Mouse (Mus musculus) MEL (cell line): ENCODE data around the gene Nvl.

Experiments
- BHLHE40 ChIP-seq: IDR thresholded peaks from 2 replicates; pipeline ENCODE4 v1.6.1; 2012; ENCODE audit warnings: low read depth, mild to moderate bottlenecking, inconsistent platforms, low read length, improper control_type of control experiment, borderline replicate concordance
- CTCF ChIP-seq, 3 experiments: IDR thresholded peaks in 2 of 3; conservative IDR thresholded peaks in 1 of 3; 2 replicates each; pipeline ENCODE4 v1.5.1; 2011 to 2012; ENCODE audit warnings: low read length in 3 of 3, low read depth in 2 of 3, mild to moderate bottlenecking in 2 of 3, improper control_type of control experiment in 1 of 3, inconsistent platforms in 1 of 3, mixed read lengths in 1 of 3, moderate library complexity in 1 of 3; ENCODE audit not compliant: control insufficient read depth in 1 of 3, insufficient read depth in 1 of 3, poor library complexity in 1 of 3, severe bottlenecking in 1 of 3
- EP300 ChIP-seq, 2 experiments: IDR thresholded peaks; 2 replicates each; pipeline ENCODE4 v1.6.1; 2011; ENCODE audit warnings: improper control_type of control experiment in 2 of 2, low read length in 2 of 2, low read depth in 1 of 2, mild to moderate bottlenecking in 1 of 2
- MAFK ChIP-seq: IDR thresholded peaks from 2 replicates; pipeline ENCODE4 v1.6.1; 2011; ENCODE audit warnings: low read depth, mild to moderate bottlenecking, low read length, improper control_type of control experiment, borderline replicate concordance
- MAX ChIP-seq: IDR thresholded peaks from 2 replicates; pipeline ENCODE4 v1.6.1; 2011; ENCODE audit warnings: low read length, improper control_type of control experiment
- MXI1 ChIP-seq: IDR thresholded peaks from 2 replicates; pipeline ENCODE4 v1.6.1; 2011; ENCODE audit warnings: mild to moderate bottlenecking, low read depth, low read length, improper control_type of control experiment
- MYC ChIP-seq: IDR thresholded peaks from 2 replicates; pipeline ENCODE4 v1.6.1; 2011; ENCODE audit warnings: low read depth, mild to moderate bottlenecking, low read length, improper control_type of control experiment, moderate library complexity
- POLR2A ChIP-seq, 2 experiments: IDR thresholded peaks; 2 replicates each; pipeline ENCODE4 v1.6.1; 2011 to 2012; ENCODE audit warnings: low read length in 2 of 2, mild to moderate bottlenecking in 2 of 2, control low read depth in 1 of 2, improper control_type of control experiment in 1 of 2, low read depth in 1 of 2, moderate library complexity in 1 of 2; ENCODE audit not compliant: control insufficient read depth in 1 of 2, insufficient read depth in 1 of 2, poor library complexity in 1 of 2
- POLR2AphosphoS5 ChIP-seq: IDR thresholded peaks from 2 replicates; pipeline ENCODE4 v1.6.1; 2012; ENCODE audit warnings: low read depth, borderline replicate concordance, mild to moderate bottlenecking, inconsistent platforms, low read length, moderate library complexity, mixed read lengths
- SMC3 ChIP-seq: IDR thresholded peaks from 2 replicates; pipeline ENCODE4 v1.6.1; 2011; ENCODE audit warnings: low read depth, low read length, improper control_type of control experiment

DNA sequence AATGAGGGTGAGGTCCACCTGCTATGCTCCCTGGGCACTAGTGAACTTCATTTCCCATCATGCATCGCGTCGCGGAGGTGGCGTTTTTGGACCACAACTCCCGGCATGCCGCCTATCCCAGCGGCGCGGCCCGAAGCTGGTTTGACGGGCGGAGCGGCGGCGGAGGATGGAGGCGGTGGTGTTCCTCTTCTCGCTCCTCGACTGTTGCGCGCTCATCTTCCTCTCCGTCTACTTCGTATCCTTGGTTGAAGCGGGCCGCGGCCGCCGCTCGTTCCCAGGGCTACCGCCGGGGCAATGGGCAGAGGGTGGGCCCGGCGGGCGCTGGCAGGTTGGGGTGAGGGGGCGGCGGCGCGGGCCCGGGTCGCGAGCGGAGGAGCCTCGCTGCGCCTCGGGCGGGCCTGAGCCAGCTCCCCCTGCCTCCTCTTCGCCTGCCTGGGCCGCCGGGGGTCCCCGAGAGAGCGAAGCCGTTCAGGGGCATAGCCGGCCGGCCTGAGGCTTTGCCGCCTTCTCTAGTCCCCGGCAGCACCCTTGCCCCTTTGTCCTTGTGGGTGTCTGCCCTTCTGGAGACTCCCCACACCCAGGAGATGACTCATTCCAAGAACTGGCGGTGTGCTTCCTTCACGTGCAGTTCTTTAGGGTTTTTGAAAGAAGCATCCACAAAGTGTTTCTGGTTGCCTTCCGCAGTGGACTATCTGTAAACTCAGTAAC lies 7.0 kb upstream of the Nvl start:
- TF ChIP-seq MAX (peak; percentile 64), POLR2AphosphoS5 (no peak), CTCF (IDR thresholded peaks at IDR 0.05 in 2 of 3, conservative IDR thresholded peaks at IDR 0.05 in 1 of 3; ENCODE audit: control insufficient read depth in 1 of 3, insufficient read depth in 1 of 3, low read depth in 2 of 3, low read length in 3 of 3, poor library complexity in 1 of 3, severe bottlenecking in 1 of 3) (no peak), POLR2A (IDR thresholded peaks at IDR 0.05; ENCODE audit: control insufficient read depth in 1 of 2, insufficient read depth in 1 of 2, low read depth in 1 of 2, low read length in 2 of 2, poor library complexity in 1 of 2) (peak; percentile 79 to 85), MAFK (no peak), BHLHE40 (peak; percentile 85), MYC (peak; percentile 86), SMC3 (no peak), MXI1 (peak; percentile 88), EP300 (IDR thresholded peaks at IDR 0.05; ENCODE audit: low read depth in 1 of 2, low read length in 2 of 2) (no peak)
